Mouse (Mus musculus): Measurements from ENCODE around the gene Dcaf4.

GRCm38 (mm10) chr12:83578896-83579569, 58.8 kb downstream of the Dcaf4 start:
- TF ChIP-seq CTCF (IDR thresholded peaks at IDR 0.05; ENCODE audit: low read depth) (no peak), EP300 (optimal IDR thresholded peaks at IDR 0.05) (no peak)
